In the genomic region with DNA sequence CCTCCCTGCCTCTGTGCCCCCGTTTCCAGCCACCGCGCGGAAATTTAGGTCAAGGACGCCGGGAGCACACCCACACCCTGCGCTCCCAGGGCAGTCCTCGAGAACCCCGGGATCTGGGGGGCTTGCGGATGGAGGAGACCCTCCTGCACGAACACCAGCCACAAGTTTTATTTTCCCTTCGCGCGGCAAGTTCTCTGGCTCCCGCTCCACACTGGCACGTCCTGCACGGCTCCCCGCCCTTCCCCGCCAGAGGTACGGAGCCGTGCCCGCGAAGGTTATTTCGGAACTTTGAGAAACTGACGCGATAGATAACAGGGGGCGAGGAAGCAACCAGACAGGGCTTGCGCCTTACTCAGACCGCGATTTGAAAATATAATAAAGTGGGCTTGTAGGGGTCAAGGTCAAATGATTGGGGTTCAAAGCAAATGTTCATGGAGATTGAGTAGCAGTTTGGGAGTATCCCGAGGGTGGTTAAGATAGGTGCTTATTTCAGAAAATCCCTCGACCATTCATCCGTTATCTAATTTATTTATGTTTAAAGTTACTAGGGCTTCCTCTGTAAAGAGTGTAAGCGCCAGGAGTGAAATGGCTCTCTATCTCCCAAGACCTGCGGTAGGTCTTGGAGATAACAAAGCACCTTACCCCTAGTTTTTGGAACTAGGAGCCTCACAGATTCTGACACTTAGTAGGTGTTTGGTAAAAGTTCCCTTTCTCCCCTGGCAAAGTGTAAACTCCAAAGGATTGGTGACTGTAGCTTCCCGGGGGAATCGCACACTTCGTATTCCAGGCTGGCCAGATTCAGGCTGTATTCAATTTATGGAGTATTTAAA, we compare ENCODE assay signal across 8 mouse cellular contexts. TPM values are rescaled to one million over a fixed set of nuclear protein-coding genes. Genes with fewer than 3 reads are reported as not detected.
DNase-seq lines count a peak whose midpoint lies in the region; ATAC-seq and TF ChIP-seq lines count a peak whose summit lies in the region.

No protein-coding gene starts in this region.

- H3K27ac ChIP-seq in cerebellum, adult 2 months (ENCODE audit: insufficient read depth, low read length): peak overlapping the region; percentile 84
- H3K27ac ChIP-seq in liver, embryonic 16.5 days (ENCODE audit: low read length): peak overlapping the region; percentile 91
- H3K27ac ChIP-seq in spleen, adult 2 months (ENCODE audit: insufficient read depth, low read length): peak overlapping the region; percentile 50

- DNase-seq in cerebellum, adult 2 months: no peak
- no peak for DNase-seq in cerebellum, adult 11-12 months
- peak; percentile 63 for DNase-seq in 416B (ENCODE audit: low read depth)
- DNase-seq in embryo, embryonic 10.5 days (ENCODE audit: low spot score): peak; percentile 68
- DNase-seq in heart, postnatal 25 days (ENCODE audit: low spot score): peak; percentile 12
- peak in 1 of 2 experiments; percentile 35 for DNase-seq in spleen, adult 2 months (ENCODE audit: low read depth in 1 of 2, low spot score in 2 of 2)
- no peak for DNase-seq in thymus, postnatal 4 days

- no peak for TF ChIP-seq CTCF in cerebellum, adult 2 months (IDR thresholded peaks at IDR 0.05; ENCODE audit: borderline replicate concordance, insufficient read depth, low read depth, low read length)
- TF ChIP-seq CTCF in spleen, adult 2 months (IDR thresholded peaks at IDR 0.05; ENCODE audit: extremely low read depth, insufficient read depth, insufficient read length, insufficient replicate concordance): no peak

- WGBS in cerebellum, adult 2 months: 12% methylated on average over 38 of the region's 38 CpGs
- 5% methylated on average over 38 of the region's 38 CpGs for WGBS in liver, embryonic 16.5 days (ENCODE audit: insufficient replicate concordance)
- WGBS in spleen, adult 2 months: 9% methylated on average over 38 of the region's 38 CpGs

- intact Hi-C loops in heart, postnatal 25 days (cut with DNase I): loop anchor here (5.0 kb wide), 1 partner anchor 97 kb away; no protein-coding TSS in a partner anchor

- TF ChIP-seq POLR2A in cerebellum, adult 2 months (IDR thresholded peaks at IDR 0.05; ENCODE audit: borderline replicate concordance, insufficient read depth, low read length): no peak
- no peak for TF ChIP-seq POLR2A in spleen, adult 2 months (IDR thresholded peaks at IDR 0.05; ENCODE audit: low read depth, low read length)

- H3K36me3 ChIP-seq in liver, embryonic 16.5 days (ENCODE audit: control insufficient read depth, insufficient read depth): no peaks in the 10 kb centered on the region
- no peaks in the 10 kb centered on the region for H3K36me3 ChIP-seq in spleen, adult 2 months (ENCODE audit: control insufficient read depth, insufficient read depth, low read length)

- H3K27me3 ChIP-seq in cerebellum, adult 2 months (ENCODE audit: control insufficient read depth, insufficient read depth, low read length): no peaks in the 10 kb centered on the region
- no peaks in the 10 kb centered on the region for H3K27me3 ChIP-seq in liver, embryonic 16.5 days (ENCODE audit: control insufficient read depth, insufficient read depth, low read depth, low read length)
- H3K27me3 ChIP-seq in spleen, adult 2 months (ENCODE audit: control insufficient read depth, insufficient read depth, low read length): no peaks in the 10 kb centered on the region

- peak overlapping the region; percentile 96 for H3K4me2 ChIP-seq in liver, embryonic 16.5 days (ENCODE audit: low read depth, low read length)

- H3K9ac ChIP-seq in liver, embryonic 16.5 days (ENCODE audit: low read depth, low read length): peak overlapping the region; percentile 96

- H3K4me3 ChIP-seq in cerebellum, adult 2 months (replicated peaks; ENCODE audit: insufficient read depth, low read depth, low read length): peak overlapping the region; percentile 73
- H3K4me3 ChIP-seq in liver, embryonic 16.5 days (ENCODE audit: low read depth, low read length): peak overlapping the region; percentile 92
- peak overlapping the region; percentile 75 for H3K4me3 ChIP-seq in spleen, adult 2 months (ENCODE audit: extremely low read depth, insufficient read depth, insufficient read length)

- no peaks in the 10 kb centered on the region for H3K9me3 ChIP-seq in liver, embryonic 16.5 days (replicated peaks; ENCODE audit: control insufficient read depth, low read length)

- ATAC-seq in liver, embryonic 16.5 days (ENCODE audit: low read depth): peak; percentile 63

- peaks cover 4% of the 10 kb centered on the region for H3K4me1 ChIP-seq in cerebellum, adult 2 months (ENCODE audit: control insufficient read depth, insufficient read depth, low read length)
- H3K4me1 ChIP-seq in liver, embryonic 16.5 days (ENCODE audit: control insufficient read depth, low read depth, low read length): peaks cover 43% of the 10 kb centered on the region
- H3K4me1 ChIP-seq in spleen, adult 2 months (ENCODE audit: control insufficient read depth, insufficient read depth, insufficient read length): peaks cover 5% of the 10 kb centered on the region; the same call in 1 of the 2 replicates

RNA-seq across cellular contexts. Expression of gene Msi2, which starts 0.7 kb away (rescaled TPM):
- polyA plus RNA-seq in cerebellum, adult 2 months (2012; rRNA removed): 87.3 and 87.5 TPM in 2 replicates
- total RNA-seq in heart, postnatal 25 days (2021): 100 to 1,000 TPM; 191 to 211 TPM
- polyA plus RNA-seq in liver, embryonic 16.5 days (2015; fragmentation: Nextera tagmentation; extraction: Ambion mirVana): 2.9 and 3.1 TPM in 2 replicates
- polyA plus RNA-seq in spleen, adult 2 months (2012; rRNA removed): 14.2 and 18.5 TPM in 2 replicates

Comparison
In these comparisons a context has a peak if more than half of its experiments do, and no peak if none do; other contexts are left out.
1. DNase-seq: peak in 416B (single experiment), embryo, embryonic 10.5 days (single experiment) and heart, postnatal 25 days (single experiment); none in cerebellum, adult 2 months (0 of 2), cerebellum, adult 11-12 months (single experiment) and thymus, postnatal 4 days (single experiment).
2. Peak in every context shown above with its lines, with median percentiles within 50 percentile points of each other: H3K27ac ChIP-seq and H3K4me3 ChIP-seq.